Mouse (Mus musculus) left cerebral cortex, postnatal 25 days (tissue): Measurements from ENCODE around the gene Stx3. TPM values are rescaled to one million over a fixed set of nuclear protein-coding genes. Genes with fewer than 3 reads are reported as not detected.

ENCODE experiments used
- DNase-seq, 2 experiments: peaks; one replicate each; pipeline ENCODE4 v3.0.0; 2022; ENCODE audit warnings: low spot score in 2 of 2, mixed read lengths in 1 of 2
- intact Hi-C: fragments of 180-260 bp; cut with DNase I; formaldehyde crosslinking; loops from one replicate; pipeline ENCODE4 v1.15.1; 2025
- total RNA-seq, 2 experiments: library from RNA; stranded (reverse); gene quantifications; 2 replicates each; pipeline ENCODE4 v1.2.3; 2021

The Stx3 gene
- total RNA-seq, 2 experiments from 2014 or later = 20.9 to 21.6 TPM

GRCm38 (mm10) chr19:11747298-11747697, 71.9 kb downstream of the Stx3 start, which contains the start of gene Gif:
Gif (plus strand) TSS chr19:11747554.
- DNase-seq = no peak
- intact Hi-C loops = no loop called here

- DNase-seq = no peak
- intact Hi-C loops = no loop called here
Measured at GRCm38 (mm10) chr19:11745680-11746079, 73.5 kb downstream of the Stx3 start.

- intact Hi-C loops = no loop called here
- no peak for DNase-seq
Measured at GRCm38 (mm10) chr19:11736455-11736854, 82.7 kb downstream of the Stx3 start.

GRCm38 (mm10) chr19:11730278-11730677, 88.9 kb downstream of the Stx3 start:
- DNase-seq = no peak
- intact Hi-C loops = no loop called here

DNA sequence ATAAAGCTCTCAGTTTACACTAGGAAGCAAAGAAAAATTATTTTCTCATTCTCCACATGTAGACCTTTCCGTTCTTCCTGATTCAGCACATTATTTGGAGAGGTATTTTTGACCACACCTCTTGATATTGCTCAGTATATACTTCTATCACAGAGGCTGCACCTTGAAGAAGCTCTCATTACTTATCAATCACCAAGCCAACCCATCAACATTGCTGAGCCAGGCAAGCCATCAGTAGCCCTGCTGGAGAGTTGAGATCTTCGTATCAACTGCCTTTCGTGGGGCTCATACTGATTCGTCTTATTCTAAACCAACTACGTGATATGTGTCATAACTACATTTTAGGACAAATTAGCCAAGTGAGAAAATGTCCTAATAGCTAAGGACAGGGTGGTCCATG, 91.9 kb downstream of the Stx3 start:
- intact Hi-C loops = no loop called here

DNA sequence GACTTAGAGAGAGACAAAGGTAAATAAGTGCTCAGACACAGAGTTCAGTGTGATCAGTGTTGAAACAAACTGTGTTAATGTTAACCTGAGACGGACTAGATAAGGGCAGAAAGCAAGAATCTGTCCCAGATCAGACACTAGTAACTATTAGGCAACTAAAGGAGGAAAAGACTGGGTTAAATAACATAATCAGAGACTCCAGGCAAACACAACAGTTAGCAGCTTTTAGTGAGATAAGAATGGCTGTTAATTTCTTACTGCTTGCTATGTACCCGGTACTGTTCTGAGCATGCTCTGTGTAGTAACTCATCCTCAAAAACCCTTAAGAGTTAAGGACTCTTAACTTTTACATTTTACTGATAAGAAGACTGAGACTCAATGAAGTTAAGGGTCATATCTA, 93.3 kb downstream of the Stx3 start:
- no peak for DNase-seq
- intact Hi-C loops = no loop called here

More for the DNA sequence above, 91.9 kb downstream of the Stx3 start:
- no peak for DNase-seq

Other genes with a start within 250 kb of the Stx3 start
- 1 to 10 TPM; 1.2 to 1.8 TPM for gene Ms4a6d, start 214.6 kb downstream of the Stx3 start, total RNA-seq
- gene Ms4a2, start 195.7 kb downstream of the Stx3 start, total RNA-seq = not detected
- gene Ms4a3, start 178.6 kb downstream of the Stx3 start, total RNA-seq = not detected
- gene Oosp2, start 158.8 kb downstream of the Stx3 start, total RNA-seq = not detected
- gene Oosp1, start 128.3 kb downstream of the Stx3 start, total RNA-seq = not detected
- not detected for gene Oosp3, start 122.3 kb downstream of the Stx3 start, total RNA-seq
- not detected for gene Gif, start 71.8 kb downstream of the Stx3 start, total RNA-seq
- gene Mrpl16, start 49.0 kb downstream of the Stx3 start, total RNA-seq = 10 to 100 TPM; 38.4 to 39.8 TPM
- gene Olfr1417, start 19.8 kb upstream of the Stx3 start, total RNA-seq = not detected
- not detected for gene Olfr1418, start 41.7 kb upstream of the Stx3 start, total RNA-seq
- not detected for gene Olfr1419, start 55.7 kb upstream of the Stx3 start, total RNA-seq
- not detected for gene Olfr1420, start 67.2 kb upstream of the Stx3 start, total RNA-seq
- gene Patl1, start 93.0 kb upstream of the Stx3 start, total RNA-seq = 10 to 100 TPM; 18.7 to 21.0 TPM
- gene Osbp, start 146.5 kb upstream of the Stx3 start, total RNA-seq = 10 to 100 TPM; 55.3 to 58.9 TPM
- gene Olfr1423, start 221.9 kb upstream of the Stx3 start, total RNA-seq = not detected
- gene Olfr1424, start 243.3 kb upstream of the Stx3 start, total RNA-seq = not detected